Mouse (Mus musculus) hindbrain, postnatal 0 days (tissue): ENCODE measurements at regions not wholly inside any gene's neighbourhood (a gene's known extent, or its start where the extent isn't known, plus 50 kb on each side); places are given as distances from the start of the nearest gene placed in this dataset.

Experiments used
- ATAC-seq: fragments of 200-750 bp; cut with Nextera tagmentation; 2 replicates; pipeline ENCODE4 v1.8.0; 2017; ENCODE audit warnings: mild to moderate bottlenecking, moderate TSS enrichment, moderate library complexity
- DNase-seq: peaks from one replicate; pipeline ENCODE4 v3.0.0-alpha.2; 2015; ENCODE audit warnings: low spot score
- H3K27ac ChIP-seq: fragments of 300-500 bp; sonication (generic); 2 replicates; pipeline ENCODE4 v1.5.1; 2014; ENCODE audit warnings: mild to moderate bottlenecking
- H3K27me3 ChIP-seq: fragments of 300-500 bp; sonication (generic); 2 replicates; pipeline ENCODE4 v1.6.1; 2014; ENCODE audit warnings: low read length, mixed read lengths; ENCODE audit not compliant: insufficient read depth
- H3K36me3 ChIP-seq: fragments of 300-500 bp; sonication (generic); 2 replicates; pipeline ENCODE4 v1.6.1; 2014; ENCODE audit warnings: low read length, mixed read lengths; ENCODE audit not compliant: insufficient read depth
- H3K4me1 ChIP-seq: fragments of 300-500 bp; sonication (generic); 2 replicates; pipeline ENCODE4 v1.6.1; 2014; ENCODE audit warnings: antibody characterized with exemption, low read length, mixed read lengths; ENCODE audit not compliant: insufficient read depth
- H3K4me2 ChIP-seq: fragments of 300-500 bp; sonication (generic); 2 replicates; pipeline ENCODE4 v1.6.1; 2014; ENCODE audit warnings: low read depth, mild to moderate bottlenecking, low read length, moderate library complexity, mixed read lengths
- H3K4me3 ChIP-seq: fragments of 300-500 bp; sonication (generic); 2 replicates; pipeline ENCODE4 v1.5.1; 2014; ENCODE audit warnings: low read length
- H3K9ac ChIP-seq: fragments of 300-500 bp; sonication (generic); replicated peaks from 2 replicates; pipeline ENCODE4 v1.6.1; 2014; ENCODE audit warnings: mild to moderate bottlenecking, low read length, moderate library complexity, mixed read lengths
- H3K9me3 ChIP-seq: fragments of 300-500 bp; sonication (generic); 2 replicates; pipeline ENCODE4 v1.6.1; 2016; ENCODE audit warnings: low read length, mixed read lengths
- CTCF ChIP-seq: IDR thresholded peaks from 2 replicates; pipeline ENCODE4 v1.5.1; 2016; ENCODE audit warnings: antibody characterized with exemption, control low read depth, low read depth
- WGBS: fragments of 180-500 bp; shearing (Covaris S2); extraction: QIAGEN DNeasy Blood & Tissue Kit; methylation state at CpG from one replicate; pipeline ENCODE4 v1.1.7; 2014; 5-methylcytosine and 5-hydroxymethylcytosine counted together

DNA sequence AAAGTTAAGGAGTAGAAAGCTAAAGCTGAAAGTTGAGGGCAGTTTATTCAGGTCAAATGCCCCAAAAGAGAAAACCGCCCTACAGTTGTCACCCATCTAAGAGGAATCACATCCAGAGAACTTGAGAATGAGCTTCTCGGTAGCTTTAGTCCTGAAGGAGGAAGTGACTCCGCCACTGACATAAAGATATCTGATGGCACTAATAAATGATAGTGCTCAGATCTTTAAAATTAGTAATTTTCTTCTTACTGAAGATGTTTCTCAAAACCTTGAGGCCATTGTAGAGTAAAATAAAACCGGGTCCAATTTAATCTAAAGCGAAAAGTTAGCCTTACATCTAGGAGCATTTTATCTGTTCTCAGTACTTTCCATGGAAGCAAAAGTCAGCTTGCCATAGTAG lies 851.4 kb upstream of the Zeb2 start:
- no peak overlapping the region for H3K9ac ChIP-seq
- H3K4me1 ChIP-seq = no peaks in the 10 kb centered on the region
- H3K4me3 ChIP-seq = no peak overlapping the region
- no peak overlapping the region for H3K4me2 ChIP-seq
- no peak for TF ChIP-seq CTCF
- no peak for ATAC-seq
- H3K9me3 ChIP-seq = no peaks in the 10 kb centered on the region
- WGBS = 90% methylated on average over 5 of the region's 5 CpGs
- no peaks in the 10 kb centered on the region for H3K27me3 ChIP-seq
- DNase-seq = no peak
- no peaks in the 10 kb centered on the region for H3K36me3 ChIP-seq
- no peak overlapping the region for H3K27ac ChIP-seq

DNA sequence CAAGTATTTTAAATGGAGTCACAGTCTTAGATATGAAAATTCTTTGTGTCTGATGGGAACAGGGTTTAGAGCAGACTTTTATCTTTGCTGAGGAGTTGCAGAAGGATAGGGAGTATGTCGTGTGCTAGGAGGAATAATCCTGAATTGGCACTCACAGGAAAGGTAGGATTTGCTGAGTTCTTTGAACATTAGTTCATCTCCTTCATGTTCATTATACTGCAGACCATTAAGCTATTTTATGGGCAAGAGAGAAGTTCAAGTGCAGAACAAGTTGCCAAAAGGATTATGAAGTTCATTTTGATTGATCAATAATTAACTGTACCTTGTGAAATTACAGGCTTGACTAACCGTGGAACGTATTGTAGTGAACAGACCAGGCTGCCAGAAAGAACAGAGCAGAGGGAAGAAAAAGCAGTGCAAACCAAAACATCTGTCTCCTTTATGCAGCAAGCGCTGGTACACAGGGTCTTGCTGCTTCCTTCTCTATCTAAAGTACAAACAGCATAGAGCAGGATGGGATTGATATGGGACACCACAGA lies 839.7 kb upstream of the Zeb2 start:
- ATAC-seq = no peak
- WGBS = 63% methylated on average over 4 of the region's 4 CpGs
- TF ChIP-seq CTCF = no peak

DNA sequence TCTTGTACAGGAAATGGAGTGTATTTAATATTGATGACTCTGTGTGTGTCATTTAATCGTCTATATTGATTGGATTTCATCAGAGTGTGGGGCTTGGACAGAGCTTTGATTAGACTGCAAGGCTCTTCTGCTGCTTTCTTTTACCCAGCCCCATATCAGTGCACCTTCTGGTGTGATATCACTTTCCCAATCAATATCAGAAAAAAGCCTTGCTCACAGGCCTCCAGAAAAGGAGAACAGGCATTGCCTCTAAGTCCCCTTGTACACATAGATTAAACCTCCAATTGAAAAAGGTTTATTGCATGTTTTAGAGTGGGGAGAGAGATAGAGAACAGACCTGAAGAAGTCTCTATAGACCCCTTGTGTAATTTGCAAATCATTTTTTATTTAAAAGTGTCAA lies 831.6 kb upstream of the Zeb2 start:
- H3K9me3 ChIP-seq = no peaks in the 10 kb centered on the region
- 84% methylated on average over 1 of the region's 1 CpGs for WGBS
- no peak for ATAC-seq

More for the DNA sequence above, 839.7 kb upstream of the Zeb2 start:
- DNase-seq = no peak
- Histone ChIP-seq H3K9me3 (no peaks in the 10 kb centered on the region), H3K27me3 (no peaks in the 10 kb centered on the region), H3K9ac (no peak overlapping the region), H3K4me3 (no peak overlapping the region), H3K4me2 (no peak overlapping the region), H3K27ac (no peak overlapping the region), H3K4me1 (no peaks in the 10 kb centered on the region), H3K36me3 (no peaks in the 10 kb centered on the region)

DNA sequence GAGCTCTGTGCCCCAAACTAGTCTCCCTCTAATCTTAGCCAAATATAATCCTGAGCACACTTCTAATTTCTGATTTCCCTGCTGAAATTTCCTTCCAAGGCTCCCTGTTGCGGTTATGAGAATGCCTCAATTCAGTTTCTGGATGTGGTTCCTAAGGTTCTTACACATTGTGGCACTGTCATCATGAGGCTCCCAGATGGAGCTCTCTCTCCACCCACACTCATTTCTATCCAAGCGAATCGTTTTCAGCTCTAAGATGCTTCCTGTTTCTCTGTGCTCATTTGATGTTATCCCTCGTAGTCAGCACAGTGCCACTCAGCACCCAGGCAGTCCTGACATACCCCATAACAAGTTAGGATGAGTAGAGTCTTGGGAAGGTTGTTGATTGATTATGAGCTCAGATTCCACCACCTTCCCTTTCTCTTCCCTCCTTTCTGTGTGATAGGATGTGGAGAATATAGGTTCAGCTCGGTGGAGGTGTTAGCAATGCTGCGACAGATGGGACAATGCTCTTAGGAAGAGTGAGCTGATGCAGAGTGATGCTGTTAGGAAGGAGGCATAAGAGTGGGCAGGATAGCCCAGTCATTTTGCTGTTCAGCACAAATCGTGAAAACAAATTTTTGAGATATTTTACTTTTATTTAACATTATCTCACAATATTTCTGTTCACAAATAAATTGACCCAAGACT lies 808.7 kb upstream of the Zeb2 start:
- Histone ChIP-seq H3K4me2 (no peak overlapping the region), H3K4me3 (no peak overlapping the region), H3K4me1 (no peaks in the 10 kb centered on the region; the same call in 1 of the 2 replicates), H3K9ac (no peak overlapping the region), H3K27ac (no peak overlapping the region), H3K36me3 (no peaks in the 10 kb centered on the region), H3K27me3 (no peaks in the 10 kb centered on the region), H3K9me3 (no peaks in the 10 kb centered on the region)
- no peak for TF ChIP-seq CTCF
- no peak for ATAC-seq
- no peak for DNase-seq
- WGBS = 84% methylated on average over 7 of the region's 7 CpGs

More for the DNA sequence above, 831.6 kb upstream of the Zeb2 start:
- Histone ChIP-seq H3K4me3 (no peak overlapping the region), H3K27me3 (no peaks in the 10 kb centered on the region), H3K27ac (no peak overlapping the region), H3K9ac (no peak overlapping the region), H3K36me3 (no peaks in the 10 kb centered on the region), H3K4me2 (no peak overlapping the region), H3K4me1 (no peaks in the 10 kb centered on the region)
- DNase-seq = no peak
- TF ChIP-seq CTCF = no peak

DNA sequence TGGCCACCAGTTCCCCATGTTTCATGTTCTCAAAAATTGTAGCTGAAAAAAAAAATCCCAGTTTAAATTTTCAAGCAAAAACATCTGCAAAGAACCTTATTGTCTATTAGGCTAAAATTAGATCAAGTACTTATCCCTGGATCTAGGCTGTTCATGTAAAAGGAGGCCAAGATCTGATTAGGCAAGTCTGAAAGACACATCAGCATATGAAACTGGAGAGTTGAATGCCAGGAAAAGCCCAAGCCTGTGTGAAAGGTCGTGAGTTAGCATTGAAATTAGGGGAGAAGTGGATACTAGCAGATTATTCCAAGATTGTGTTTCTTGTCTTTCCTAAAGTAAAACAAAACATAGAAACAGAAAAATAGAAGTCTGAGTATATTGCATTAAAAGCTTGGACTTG lies 791.7 kb upstream of the Zeb2 start:
- TF ChIP-seq CTCF = no peak
- 37% methylated on average over 1 of the region's 1 CpGs for WGBS
- H3K4me3 ChIP-seq = no peak overlapping the region
- no peak overlapping the region for H3K4me2 ChIP-seq
- H3K9me3 ChIP-seq = no peaks in the 10 kb centered on the region
- H3K27ac ChIP-seq = no peak overlapping the region
- H3K9ac ChIP-seq = no peak overlapping the region
- H3K4me1 ChIP-seq = no peaks in the 10 kb centered on the region
- no peak for DNase-seq
- no peaks in the 10 kb centered on the region for H3K36me3 ChIP-seq
- H3K27me3 ChIP-seq = no peaks in the 10 kb centered on the region
- ATAC-seq = no peak

DNA sequence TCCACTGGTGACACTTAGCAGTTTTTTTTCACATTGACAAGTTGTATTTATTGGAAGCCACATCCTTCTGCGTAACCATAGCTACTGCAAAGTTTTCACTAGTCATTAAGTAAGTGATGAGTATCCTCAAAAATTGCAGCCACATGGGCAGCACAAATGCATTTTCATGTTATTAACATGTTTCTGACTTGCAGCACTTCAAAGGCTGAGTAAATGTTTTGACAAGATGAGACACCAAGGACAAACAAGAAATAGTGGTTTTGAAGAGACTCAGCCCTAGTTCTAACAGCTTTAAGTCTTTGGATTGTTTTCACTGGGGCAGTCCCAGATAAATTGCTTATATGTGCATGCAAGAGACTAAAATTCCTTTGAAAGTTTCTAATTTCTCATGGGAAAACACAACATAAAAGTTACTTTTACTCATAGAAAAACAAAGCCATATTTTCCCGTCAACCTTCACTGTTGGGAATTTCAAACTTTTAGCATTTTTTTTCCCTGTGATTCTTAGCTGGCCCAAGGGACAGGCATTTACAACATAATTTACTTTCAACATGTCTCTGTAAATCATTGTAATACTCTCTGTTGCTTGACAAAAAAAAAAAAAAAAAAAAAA lies 787.5 kb upstream of the Zeb2 start:
- TF ChIP-seq CTCF = no peak
- no peak overlapping the region for H3K9ac ChIP-seq
- no peaks in the 10 kb centered on the region for H3K27me3 ChIP-seq
- 83% methylated on average over 2 of the region's 2 CpGs for WGBS
- no peaks in the 10 kb centered on the region for H3K4me1 ChIP-seq
- DNase-seq (no peak), ATAC-seq (no peak)
- no peaks in the 10 kb centered on the region for H3K9me3 ChIP-seq
- H3K4me2 ChIP-seq = no peak overlapping the region
- H3K4me3 ChIP-seq = no peak overlapping the region
- H3K36me3 ChIP-seq = no peaks in the 10 kb centered on the region
- H3K27ac ChIP-seq = no peak overlapping the region

DNA sequence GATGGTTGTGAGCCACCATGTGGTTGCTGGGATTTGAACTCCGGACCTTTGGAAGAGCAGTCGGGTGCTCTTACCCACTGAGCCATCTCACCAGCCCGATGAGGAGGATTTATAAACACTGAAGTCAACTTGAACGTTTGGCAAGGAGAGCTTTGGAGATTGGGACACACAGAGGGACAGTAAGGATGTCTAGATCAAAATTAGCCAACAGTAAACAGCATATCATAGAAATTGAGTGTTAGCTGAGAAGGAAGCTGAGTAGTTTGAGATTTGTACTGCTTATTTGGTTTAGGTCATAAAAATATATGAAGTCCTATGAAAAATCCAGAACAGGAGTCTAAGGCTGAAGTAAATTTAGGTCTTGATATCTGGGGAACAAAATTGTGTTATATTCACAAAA lies 786.9 kb upstream of the Zeb2 start:
- no peak overlapping the region for H3K9ac ChIP-seq
- no peak for ATAC-seq
- no peak for DNase-seq
- TF ChIP-seq CTCF = no peak
- no peak overlapping the region for H3K27ac ChIP-seq
- 87% methylated on average over 4 of the region's 4 CpGs for WGBS
- H3K4me3 ChIP-seq = no peak overlapping the region
- H3K4me2 ChIP-seq = no peak overlapping the region
- H3K27me3 ChIP-seq = no peaks in the 10 kb centered on the region
- no peaks in the 10 kb centered on the region for H3K4me1 ChIP-seq
- no peaks in the 10 kb centered on the region for H3K36me3 ChIP-seq
- no peaks in the 10 kb centered on the region for H3K9me3 ChIP-seq
